ENCODE assay signal across 24 mouse cellular contexts in the genomic region with DNA sequence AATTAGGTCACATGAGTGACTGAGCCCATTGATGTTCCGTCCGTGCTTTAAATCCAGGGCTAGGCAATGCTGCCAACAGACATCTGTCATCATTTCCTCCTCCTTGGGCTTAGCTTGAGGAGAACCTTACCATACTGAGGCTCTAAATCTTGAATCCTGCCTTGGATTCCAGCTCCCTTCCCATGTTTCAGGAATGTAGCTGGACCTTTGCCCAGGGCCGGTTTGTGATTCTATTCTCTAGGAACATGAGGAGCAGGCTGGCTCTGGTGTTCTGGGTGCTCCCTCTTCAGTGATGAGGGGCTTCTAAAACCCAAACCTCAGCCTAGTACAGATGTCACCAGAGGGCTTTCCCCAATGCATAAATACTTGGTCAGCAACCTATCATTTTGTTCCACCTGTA.
DNase-seq lines count a peak whose midpoint lies in the region; ATAC-seq and TF ChIP-seq lines count a peak whose summit lies in the region.
"Had no signal": no experiment of that assay in that cellular context is flagged by ENCODE, and none has a peak within 500 bp of the region (broad histone marks: within the 10 kb centered on the region; RNA-seq: fewer than 3 reads in every experiment).

No protein-coding gene starts in this region.

- WGBS in heart, adult 2 months: 32% methylated on average over 3 of the region's 3 CpGs
- WGBS in hindbrain, embryonic 12.5 days: 77% methylated on average over 3 of the region's 3 CpGs

- no peak overlapping the region for H3K4me3 ChIP-seq in heart, adult 2 months
- no peak overlapping the region for H3K4me3 ChIP-seq in hindbrain, embryonic 12.5 days
- H3K4me3 ChIP-seq: embryonic facial prominence, embryonic 12.5 days; erythroblast, embryonic 14.5 days; forebrain, embryonic 13.5 days; layer of hippocampus, adult 2 months; limb, embryonic 10.5 days; liver, embryonic 15.5 days; megakaryocyte, embryonic 14.5 days; midbrain, embryonic 13.5 days; stomach, embryonic 15.5 days had no signal

- H3K27ac ChIP-seq in heart, adult 2 months: no peak overlapping the region
- no peak overlapping the region for H3K27ac ChIP-seq in hindbrain, embryonic 12.5 days
- H3K27ac ChIP-seq: embryonic facial prominence, embryonic 12.5 days; forebrain, embryonic 13.5 days; layer of hippocampus, adult 2 months; limb, embryonic 10.5 days; liver, embryonic 15.5 days; midbrain, embryonic 13.5 days; stomach, embryonic 15.5 days had no signal

- no peaks in the 10 kb centered on the region for H3K9me3 ChIP-seq in hindbrain, embryonic 12.5 days (replicated peaks)
- H3K9me3 ChIP-seq: embryonic facial prominence, embryonic 12.5 days; forebrain, embryonic 13.5 days; limb, embryonic 10.5 days; liver, embryonic 15.5 days; megakaryocyte, embryonic 14.5 days; midbrain, embryonic 13.5 days; stomach, embryonic 15.5 days had no signal

- no peaks in the 10 kb centered on the region; the same call in 1 of the 2 replicates for H3K4me1 ChIP-seq in heart, adult 2 months (ENCODE audit: control insufficient read depth, insufficient read depth, low read length)
- H3K4me1 ChIP-seq in hindbrain, embryonic 12.5 days: no peaks in the 10 kb centered on the region
- H3K4me1 ChIP-seq: embryonic facial prominence, embryonic 12.5 days; forebrain, embryonic 13.5 days; limb, embryonic 10.5 days; liver, embryonic 15.5 days; megakaryocyte, embryonic 14.5 days; midbrain, embryonic 13.5 days; stomach, embryonic 15.5 days had no signal

- no peak for TF ChIP-seq POLR2A in heart, adult 2 months (IDR thresholded peaks at IDR 0.05; ENCODE audit: insufficient read depth, low read depth, low read length)

- H3K27me3 ChIP-seq in heart, adult 2 months (ENCODE audit: control insufficient read depth, insufficient read depth, low read length): no peaks in the 10 kb centered on the region
- H3K27me3 ChIP-seq in hindbrain, embryonic 12.5 days: peaks cover 8% of the 10 kb centered on the region; the same call in 1 of the 2 replicates
- H3K27me3 ChIP-seq: stomach, embryonic 15.5 days had no signal

- H3K36me3 ChIP-seq in heart, adult 2 months (ENCODE audit: control insufficient read depth, insufficient read depth, low read length): no peaks in the 10 kb centered on the region
- no peaks in the 10 kb centered on the region for H3K36me3 ChIP-seq in hindbrain, embryonic 12.5 days
- H3K36me3 ChIP-seq: embryonic facial prominence, embryonic 12.5 days; limb, embryonic 10.5 days; liver, embryonic 15.5 days; midbrain, embryonic 13.5 days; stomach, embryonic 15.5 days had no signal

- no peak overlapping the region for H3K9ac ChIP-seq in heart, adult 2 months (ENCODE audit: low read depth, low read length)
- no peak overlapping the region for H3K9ac ChIP-seq in hindbrain, embryonic 12.5 days
- H3K9ac ChIP-seq: embryonic facial prominence, embryonic 12.5 days; forebrain, embryonic 13.5 days; liver, embryonic 15.5 days; midbrain, embryonic 13.5 days; stomach, embryonic 15.5 days had no signal

- no peaks in the 10 kb centered on the region for H3K79me2 ChIP-seq in heart, adult 2 months (replicated peaks; ENCODE audit: control insufficient read depth, insufficient read depth, low read length)

- no peak overlapping the region for H3K4me2 ChIP-seq in hindbrain, embryonic 12.5 days (replicated peaks)
- H3K4me2 ChIP-seq: embryonic facial prominence, embryonic 12.5 days; forebrain, embryonic 13.5 days; heart, embryonic 11.5 days; liver, embryonic 15.5 days; midbrain, embryonic 13.5 days; stomach, embryonic 15.5 days had no signal

- no peak for TF ChIP-seq CTCF in heart, adult 2 months (IDR thresholded peaks at IDR 0.05)

- DNase-seq in heart, postnatal 4 days: peak; percentile 19
- DNase-seq in heart, adult 2 months: no peak
- DNase-seq in lung, postnatal 10 days: peak; percentile 11
- no peak for DNase-seq in lung, postnatal 36 days
- peak; percentile 40 for DNase-seq in kidney, postnatal 10 days
- peak; percentile 47 to 59 for DNase-seq in kidney, postnatal 4 days
- DNase-seq: cerebellum, adult 11 months; cerebellum, adult 9-11 months; liver; thymus, adult 2 months; thymus, postnatal 4 days had no signal

- TF ChIP-seq EP300 in heart, adult 2 months (IDR thresholded peaks at IDR 0.05; ENCODE audit: insufficient read depth, low read depth, low read length): no peak

- no peak for ATAC-seq in hindbrain, embryonic 12.5 days (ENCODE audit: low FRiP score)
- ATAC-seq: activated CD4-positive, CD25-positive, alpha-beta regulatory T cell, adult 4 months; forebrain, embryonic 13.5 days; intestine, postnatal 0 days; midbrain, embryonic 13.5 days had no signal

- intact Hi-C loops in heart, adult 2 months (cut with DNase I): no loop called here

Comparison
In these comparisons a context has a peak if more than half of its experiments do, and no peak if none do; other contexts are left out.
1. DNase-seq: peak in heart, postnatal 4 days (single experiment), lung, postnatal 10 days (single experiment), kidney, postnatal 10 days (single experiment) and kidney, postnatal 4 days (2 of 2); none in heart, adult 2 months (0 of 2) and lung, postnatal 36 days (single experiment).